Mouse (Mus musculus): ENCODE data around the gene Arl4d. TPM values are rescaled to one million over a fixed set of nuclear protein-coding genes. Genes with fewer than 3 reads are reported as not detected.
"Not testable (repeated sequence)": the region's sequence is repeated elsewhere in the genome, so short reads cannot be mapped to it uniquely, and the experiment has no call there.

The Arl4d gene
- polyA plus RNA-seq, 1 experiment = 2.5 TPM

GRCm38 (mm10) chr11:101626649-101626994 lies 38.7 kb upstream of the Arl4d start:
- H3K79me3 ChIP-seq (ENCODE audit: low read depth) = no peaks in the 10 kb centered on the region
- no peaks in the 10 kb centered on the region for H3K79me2 ChIP-seq (ENCODE audit: control insufficient read depth, insufficient read depth)
- no peaks in the 10 kb centered on the region for H3K27me3 ChIP-seq (ENCODE audit: control insufficient read depth, insufficient read depth, insufficient read length)
- H3ac ChIP-seq (ENCODE audit: control insufficient read depth, insufficient read length, low read depth) = peak overlapping the region; percentile 19
- H3K4me3 ChIP-seq (ENCODE audit: insufficient read depth, poor library complexity, severe bottlenecking) = peak overlapping the region; percentile 25
- H3K36me3 ChIP-seq (ENCODE audit: control insufficient read depth, insufficient read depth) = no peaks in the 10 kb centered on the region
- TF ChIP-seq FOSL1 (IDR thresholded peaks at IDR 0.05; ENCODE audit: insufficient read depth, low read length, poor library complexity, severe bottlenecking) (no peak), CTCF (IDR thresholded peaks at IDR 0.05; ENCODE audit: control insufficient read depth, insufficient read depth, insufficient read length) (no peak), MYOD1 (IDR thresholded peaks at IDR 0.05; ENCODE audit: control insufficient read depth, insufficient read length, low read depth) (no peak), CEBPB (IDR thresholded peaks at IDR 0.05; ENCODE audit: low read depth) (no peak), MYOG (IDR thresholded peaks at IDR 0.05; ENCODE audit: control insufficient read depth, extremely low read depth, insufficient read length) (no peak), MAX (IDR thresholded peaks at IDR 0.05) (no peak), USF1 (IDR thresholded peaks at IDR 0.05; ENCODE audit: low read depth) (no peak)

GRCm38 (mm10) chr11:101626995-101627856 lies 38.1 kb upstream of the Arl4d start, which contains the start of gene Rdm1:
Gene Rdm1, plus strand, starts transcription at chr11:101627195.
- Histone ChIP-seq H3K4me3 (ENCODE audit: insufficient read depth, poor library complexity, severe bottlenecking) (peak within 1 kb of the TSS; percentile 25), H3K36me3 (ENCODE audit: control insufficient read depth, insufficient read depth) (no peaks in the 10 kb centered on the region), H3K79me2 (ENCODE audit: control insufficient read depth, insufficient read depth) (no peaks in the 10 kb centered on the region), H3K27me3 (ENCODE audit: control insufficient read depth, insufficient read depth, insufficient read length) (no peaks in the 10 kb centered on the region), H3ac (ENCODE audit: control insufficient read depth, insufficient read length, low read depth) (peak within 1 kb of the TSS; percentile 63), H3K79me3 (ENCODE audit: low read depth) (no peaks in the 10 kb centered on the region)
- TF ChIP-seq USF1 (IDR thresholded peaks at IDR 0.05; ENCODE audit: low read depth) (no peak), MYOG (IDR thresholded peaks at IDR 0.05; ENCODE audit: control insufficient read depth, extremely low read depth, insufficient read length) (no peak), FOSL1 (IDR thresholded peaks at IDR 0.05; ENCODE audit: insufficient read depth, low read length, poor library complexity, severe bottlenecking) (no peak), CEBPB (IDR thresholded peaks at IDR 0.05; ENCODE audit: low read depth) (no peak), CTCF (IDR thresholded peaks at IDR 0.05; ENCODE audit: control insufficient read depth, insufficient read depth, insufficient read length) (no peak), MAX (IDR thresholded peaks at IDR 0.05) (no peak), MYOD1 (IDR thresholded peaks at IDR 0.05; ENCODE audit: control insufficient read depth, insufficient read length, low read depth) (no peak)

DNA sequence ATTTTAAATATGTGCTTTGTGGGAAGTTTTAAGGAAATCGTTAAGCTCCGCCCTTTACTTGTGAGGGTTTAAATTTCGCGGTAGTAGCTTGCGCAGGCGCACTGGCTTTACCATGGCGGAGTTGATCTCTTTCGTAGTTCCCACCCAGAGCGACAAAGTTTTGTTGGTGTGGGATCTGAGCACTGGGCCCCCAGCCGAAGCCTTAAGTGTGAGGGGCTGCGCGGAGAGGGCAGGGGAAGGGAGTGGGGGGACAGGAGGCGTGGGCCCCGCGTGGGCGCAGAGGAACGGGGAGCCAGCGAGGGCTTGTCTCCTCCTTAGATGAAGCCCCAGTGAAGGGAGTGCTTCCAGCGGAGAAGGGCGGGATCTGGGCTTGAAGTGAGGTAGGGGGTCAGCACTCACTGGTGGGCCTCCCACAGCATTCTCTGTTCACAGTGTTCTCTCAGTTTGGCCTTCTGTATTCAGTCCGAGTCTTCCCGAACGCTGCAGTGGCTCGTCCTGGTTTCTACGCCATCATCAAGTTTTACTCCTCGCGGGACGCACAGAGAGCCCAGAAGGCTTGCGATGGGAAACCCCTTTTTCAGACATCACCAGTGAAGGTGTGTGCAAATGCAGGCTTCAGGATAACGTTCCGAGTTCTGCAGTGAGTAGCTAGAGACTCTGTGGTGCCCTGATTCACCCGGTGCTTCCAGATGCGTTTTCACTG lies 37.3 kb upstream of the Arl4d start:
- Histone ChIP-seq H3K79me2 (ENCODE audit: control insufficient read depth, insufficient read depth) (no peaks in the 10 kb centered on the region), H3K36me3 (ENCODE audit: control insufficient read depth, insufficient read depth) (no peaks in the 10 kb centered on the region), H3ac (ENCODE audit: control insufficient read depth, insufficient read length, low read depth) (peak overlapping the region; percentile 63), H3K4me3 (ENCODE audit: insufficient read depth, poor library complexity, severe bottlenecking) (peak overlapping the region; percentile 19), H3K79me3 (ENCODE audit: low read depth) (no peaks in the 10 kb centered on the region), H3K27me3 (ENCODE audit: control insufficient read depth, insufficient read depth, insufficient read length) (no peaks in the 10 kb centered on the region)
- TF ChIP-seq USF1 (IDR thresholded peaks at IDR 0.05; ENCODE audit: low read depth) (no peak), CTCF (IDR thresholded peaks at IDR 0.05; ENCODE audit: control insufficient read depth, insufficient read depth, insufficient read length) (no peak), FOSL1 (IDR thresholded peaks at IDR 0.05; ENCODE audit: insufficient read depth, low read length, poor library complexity, severe bottlenecking) (no peak), MYOD1 (IDR thresholded peaks at IDR 0.05; ENCODE audit: control insufficient read depth, insufficient read length, low read depth) (no peak), MYOG (IDR thresholded peaks at IDR 0.05; ENCODE audit: control insufficient read depth, extremely low read depth, insufficient read length) (no peak), MAX (IDR thresholded peaks at IDR 0.05) (no peak), CEBPB (IDR thresholded peaks at IDR 0.05; ENCODE audit: low read depth) (no peak)

DNA sequence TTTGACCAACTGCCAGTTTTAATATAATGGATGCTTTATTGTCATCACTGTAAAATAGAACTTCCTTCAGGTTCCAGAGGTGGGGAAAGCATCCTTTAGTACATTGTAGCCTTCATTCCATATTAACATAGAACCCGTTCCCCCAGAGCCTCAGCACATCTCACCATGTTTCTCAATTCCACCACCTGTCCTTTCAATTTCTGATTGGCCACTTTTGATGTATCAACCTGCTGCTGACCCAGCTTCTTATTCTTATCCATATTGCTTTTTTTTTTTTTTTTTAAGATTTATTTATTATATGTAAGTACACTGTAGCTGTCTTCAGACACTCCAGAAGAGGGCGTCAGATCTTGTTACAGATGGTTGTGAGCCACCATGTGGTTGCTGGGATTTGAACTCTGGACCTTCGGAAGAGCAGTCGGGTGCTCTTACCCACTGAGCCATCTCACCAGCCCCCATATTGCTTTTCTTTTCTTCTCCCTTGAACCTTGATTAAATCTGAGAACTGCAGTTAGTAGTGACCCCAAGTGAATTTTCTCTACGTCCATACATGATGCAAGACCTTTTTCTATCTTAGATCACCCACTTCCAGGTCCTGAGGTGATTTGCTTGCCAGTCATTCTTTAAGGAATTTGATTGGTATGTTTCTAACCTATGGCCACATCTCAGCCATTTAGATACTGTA lies 36.5 kb upstream of the Arl4d start:
- not testable (repeated sequence) for H3K79me3 ChIP-seq (ENCODE audit: low read depth); H3K36me3 ChIP-seq (ENCODE audit: control insufficient read depth, insufficient read depth); H3ac ChIP-seq (ENCODE audit: control insufficient read depth, insufficient read length, low read depth); H3K79me2 ChIP-seq (ENCODE audit: control insufficient read depth, insufficient read depth); H3K27me3 ChIP-seq (ENCODE audit: control insufficient read depth, insufficient read depth, insufficient read length); H3K4me3 ChIP-seq (ENCODE audit: insufficient read depth, poor library complexity, severe bottlenecking)

- Histone ChIP-seq H3K27me3 (ENCODE audit: control insufficient read depth, insufficient read depth, insufficient read length) (no peaks in the 10 kb centered on the region), H3K36me3 (ENCODE audit: control insufficient read depth, insufficient read depth) (no peaks in the 10 kb centered on the region), H3K79me2 (ENCODE audit: control insufficient read depth, insufficient read depth) (no peaks in the 10 kb centered on the region), H3K79me3 (ENCODE audit: low read depth) (no peaks in the 10 kb centered on the region), H3ac (ENCODE audit: control insufficient read depth, insufficient read length, low read depth) (no peak overlapping the region), H3K4me3 (ENCODE audit: insufficient read depth, poor library complexity, severe bottlenecking) (no peak overlapping the region)
- TF ChIP-seq MAX (IDR thresholded peaks at IDR 0.05) = no peak
- TF ChIP-seq CEBPB (IDR thresholded peaks at IDR 0.05; ENCODE audit: low read depth) = no peak
- no peak for TF ChIP-seq MYOD1 (IDR thresholded peaks at IDR 0.05; ENCODE audit: control insufficient read depth, insufficient read length, low read depth)
- no peak for TF ChIP-seq USF1 (IDR thresholded peaks at IDR 0.05; ENCODE audit: low read depth)
- TF ChIP-seq CTCF (IDR thresholded peaks at IDR 0.05; ENCODE audit: control insufficient read depth, insufficient read depth, insufficient read length) = no peak
- no peak for TF ChIP-seq FOSL1 (IDR thresholded peaks at IDR 0.05; ENCODE audit: insufficient read depth, low read length, poor library complexity, severe bottlenecking)
- no peak for TF ChIP-seq MYOG (IDR thresholded peaks at IDR 0.05; ENCODE audit: control insufficient read depth, extremely low read depth, insufficient read length)
Observed at GRCm38 (mm10) chr11:101635660-101636059, 29.7 kb upstream of the Arl4d start.
